Mouse (Mus musculus) ES-Bruce4 (cell line): ENCODE data around the gene Lpp.

Source experiments
- CTCF ChIP-seq: IDR thresholded peaks from one replicate; pipeline ENCODE4 v1.8.1; 2011; ENCODE audit warnings: low read depth, low read length
- EP300 ChIP-seq: IDR thresholded peaks from 2 replicates; pipeline ENCODE4 v1.6.1; 2011; ENCODE audit warnings: low read depth, low read length; ENCODE audit not compliant: insufficient read depth
- POLR2A ChIP-seq: IDR thresholded peaks from one replicate; pipeline ENCODE4 v1.8.1; 2011; ENCODE audit warnings: low read length; ENCODE audit not compliant: insufficient read depth

DNA sequence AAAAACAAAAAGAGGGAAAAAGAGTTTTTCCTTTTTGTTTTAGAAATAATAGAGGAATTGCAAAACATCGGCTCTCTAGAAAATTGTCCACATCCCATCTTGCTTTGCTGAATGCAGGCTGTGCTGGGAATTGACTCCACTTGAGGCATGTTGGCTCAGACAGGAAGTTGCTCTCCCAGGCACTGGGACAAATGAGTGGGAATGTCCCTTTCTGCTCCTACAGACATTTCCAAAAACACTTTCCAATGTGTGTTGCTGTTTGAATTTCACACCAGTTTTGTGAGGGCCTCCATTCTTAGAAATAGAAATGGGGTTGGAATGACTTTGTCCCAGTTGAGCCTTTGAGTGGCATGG, 116.5 kb downstream of the Lpp start:
- TF ChIP-seq POLR2A (no peak), EP300 (no peak), CTCF (no peak)
